Mouse (Mus musculus): ENCODE data around the gene Nsmce4a. TPM values are rescaled to one million over a fixed set of nuclear protein-coding genes. Genes with fewer than 3 reads are reported as not detected.

Nsmce4a gene
- polyA plus RNA-seq, 1 experiment from 2014 or later = 79.4 TPM

GRCm38 (mm10) chr7:130574211-130574991 is 1.5 kb upstream of the Nsmce4a start:
- ATAC-seq (replicated peaks) = 0 out of 2 replicates have a peak, but pooled peaks have one; percentile 42

GRCm38 (mm10) chr7:130573746-130574145 is 828 bp upstream of the Nsmce4a start:
- 93% methylated on average over 10 of the region's 10 CpGs for WGBS
- H3K4me2 ChIP-seq = no peak overlapping the region
- H3K4me1 ChIP-seq = no peaks in the 10 kb centered on the region
- no peaks in the 10 kb centered on the region for H3K27me3 ChIP-seq (replicated peaks)
- H3K36me3 ChIP-seq (replicated peaks) = no peaks in the 10 kb centered on the region
- H3K27ac ChIP-seq = no peak overlapping the region
- ATAC-seq (replicated peaks) = no peak
- H3K4me3 ChIP-seq = no peak overlapping the region
- no peak overlapping the region for H3K9ac ChIP-seq
- no peaks in the 10 kb centered on the region for H3K9me3 ChIP-seq

More at GRCm38 (mm10) chr7:130574211-130574991, 1.5 kb upstream of the Nsmce4a start:
- Histone ChIP-seq H3K4me3 (no peak overlapping the region), H3K36me3 (replicated peaks) (no peaks in the 10 kb centered on the region), H3K9ac (no peak overlapping the region), H3K27me3 (replicated peaks) (no peaks in the 10 kb centered on the region), H3K27ac (no peak overlapping the region), H3K4me1 (no peaks in the 10 kb centered on the region), H3K4me2 (no peak overlapping the region), H3K9me3 (no peaks in the 10 kb centered on the region)
- WGBS = 51% methylated on average over 13 of the region's 13 CpGs

GRCm38 (mm10) chr7:130570472-130570871 is 2.4 kb downstream of the Nsmce4a start:
- 48% methylated on average over 7 of the region's 7 CpGs for WGBS
- Histone ChIP-seq H3K9me3 (no peaks in the 10 kb centered on the region), H3K4me3 (no peak overlapping the region), H3K27ac (no peak overlapping the region), H3K4me1 (no peaks in the 10 kb centered on the region), H3K4me2 (no peak overlapping the region), H3K9ac (no peak overlapping the region), H3K27me3 (replicated peaks) (no peaks in the 10 kb centered on the region), H3K36me3 (replicated peaks) (no peaks in the 10 kb centered on the region)
- no peak for ATAC-seq (replicated peaks)

GRCm38 (mm10) chr7:130568783-130569436 is 4.0 kb downstream of the Nsmce4a start:
- Histone ChIP-seq H3K9ac (no peak overlapping the region), H3K4me1 (no peaks in the 10 kb centered on the region), H3K9me3 (no peaks in the 10 kb centered on the region), H3K4me2 (no peak overlapping the region), H3K27ac (no peak overlapping the region), H3K27me3 (replicated peaks) (no peaks in the 10 kb centered on the region), H3K4me3 (no peak overlapping the region), H3K36me3 (replicated peaks) (no peaks in the 10 kb centered on the region)
- 85% methylated on average over 9 of the region's 9 CpGs for WGBS
- no peak for ATAC-seq (replicated peaks)

GRCm38 (mm10) chr7:130564596-130564995 is 8.3 kb downstream of the Nsmce4a start:
- WGBS = 70% methylated on average over 3 of the region's 3 CpGs
- no peak for ATAC-seq (replicated peaks)
- Histone ChIP-seq H3K4me3 (no peak overlapping the region), H3K9ac (no peak overlapping the region), H3K4me2 (no peak overlapping the region), H3K27ac (no peak overlapping the region), H3K4me1 (no peaks in the 10 kb centered on the region), H3K9me3 (no peaks in the 10 kb centered on the region), H3K27me3 (replicated peaks) (no peaks in the 10 kb centered on the region), H3K36me3 (replicated peaks) (no peaks in the 10 kb centered on the region)

GRCm38 (mm10) chr7:130563880-130564279 is 9.0 kb downstream of the Nsmce4a start:
- Histone ChIP-seq H3K27me3 (replicated peaks) (no peaks in the 10 kb centered on the region), H3K4me1 (no peaks in the 10 kb centered on the region), H3K4me3 (no peak overlapping the region), H3K36me3 (replicated peaks) (no peaks in the 10 kb centered on the region), H3K4me2 (no peak overlapping the region), H3K9me3 (no peaks in the 10 kb centered on the region), H3K27ac (no peak overlapping the region), H3K9ac (no peak overlapping the region)
- WGBS = 62% methylated on average over 4 of the region's 4 CpGs
- no peak for ATAC-seq (replicated peaks)

- no peak overlapping the region for H3K4me2 ChIP-seq
- no peak overlapping the region for H3K9ac ChIP-seq
- H3K36me3 ChIP-seq (replicated peaks) = no peaks in the 10 kb centered on the region
- 88% methylated on average over 4 of the region's 4 CpGs for WGBS
- no peaks in the 10 kb centered on the region for H3K27me3 ChIP-seq (replicated peaks)
- H3K9me3 ChIP-seq = no peaks in the 10 kb centered on the region
- no peak for ATAC-seq (replicated peaks)
- H3K27ac ChIP-seq = no peak overlapping the region
- H3K4me1 ChIP-seq = no peaks in the 10 kb centered on the region
- no peak overlapping the region for H3K4me3 ChIP-seq
These were observed 9.6 kb downstream of the Nsmce4a start for GRCm38 (mm10) chr7:130563276-130563675.

GRCm38 (mm10) chr7:130560933-130561332 is 12.0 kb downstream of the Nsmce4a start:
- no peaks in the 10 kb centered on the region for H3K36me3 ChIP-seq (replicated peaks)
- H3K27me3 ChIP-seq (replicated peaks) = no peaks in the 10 kb centered on the region
- ATAC-seq (replicated peaks) = no peak
- H3K4me1 ChIP-seq = no peaks in the 10 kb centered on the region
- 89% methylated on average over 1 of the region's 1 CpGs for WGBS
- no peak overlapping the region for H3K4me3 ChIP-seq
- no peak overlapping the region for H3K4me2 ChIP-seq
- H3K27ac ChIP-seq = no peak overlapping the region
- H3K9me3 ChIP-seq = no peaks in the 10 kb centered on the region
- no peak overlapping the region for H3K9ac ChIP-seq

- H3K4me1 ChIP-seq = peaks cover 4% of the 10 kb centered on the region; the same call in 1 of the 2 replicates
These were observed 14.3 kb downstream of the Nsmce4a start for GRCm38 (mm10) chr7:130558592-130558991.

GRCm38 (mm10) chr7:130555597-130555996 is 17.3 kb downstream of the Nsmce4a start:
- no peak overlapping the region for H3K4me3 ChIP-seq
- H3K4me2 ChIP-seq = no peak overlapping the region
- H3K27me3 ChIP-seq (replicated peaks) = no peaks in the 10 kb centered on the region
- WGBS = 36% methylated on average over 5 of the region's 5 CpGs
- no peak overlapping the region for H3K9ac ChIP-seq
- peaks cover 4% of the 10 kb centered on the region; the same call in 1 of the 2 replicates for H3K4me1 ChIP-seq
- no peaks in the 10 kb centered on the region for H3K9me3 ChIP-seq
- H3K27ac ChIP-seq = no peak overlapping the region
- H3K36me3 ChIP-seq (replicated peaks) = no peaks in the 10 kb centered on the region
- no peak for ATAC-seq (replicated peaks)

More at GRCm38 (mm10) chr7:130558592-130558991, 14.3 kb downstream of the Nsmce4a start:
- 69% methylated on average over 4 of the region's 4 CpGs for WGBS
- Histone ChIP-seq H3K4me2 (no peak overlapping the region), H3K9me3 (no peaks in the 10 kb centered on the region), H3K4me3 (no peak overlapping the region), H3K27me3 (replicated peaks) (no peaks in the 10 kb centered on the region), H3K36me3 (replicated peaks) (no peaks in the 10 kb centered on the region), H3K27ac (no peak overlapping the region), H3K9ac (no peak overlapping the region)
- ATAC-seq (replicated peaks) = no peak

- Histone ChIP-seq H3K27ac (no peak overlapping the region), H3K4me2 (no peak overlapping the region), H3K4me3 (no peak overlapping the region), H3K4me1 (peaks cover 4% of the 10 kb centered on the region; the same call in 1 of the 2 replicates), H3K36me3 (replicated peaks) (no peaks in the 10 kb centered on the region), H3K27me3 (replicated peaks) (no peaks in the 10 kb centered on the region), H3K9ac (no peak overlapping the region), H3K9me3 (no peaks in the 10 kb centered on the region)
- WGBS = 65% methylated on average over 4 of the region's 4 CpGs
- no peak for ATAC-seq (replicated peaks)
These were observed 19.6 kb downstream of the Nsmce4a start for GRCm38 (mm10) chr7:130553321-130553720.

GRCm38 (mm10) chr7:130552780-130553179 is 20.1 kb downstream of the Nsmce4a start:
- no peak overlapping the region for H3K27ac ChIP-seq
- no peaks in the 10 kb centered on the region for H3K27me3 ChIP-seq (replicated peaks)
- ATAC-seq (replicated peaks) = no peak
- peaks cover 4% of the 10 kb centered on the region; the same call in 1 of the 2 replicates for H3K4me1 ChIP-seq
- WGBS = 60% methylated on average over 5 of the region's 5 CpGs
- H3K9ac ChIP-seq = no peak overlapping the region
- H3K4me3 ChIP-seq = no peak overlapping the region
- no peaks in the 10 kb centered on the region for H3K36me3 ChIP-seq (replicated peaks)
- H3K4me2 ChIP-seq = no peak overlapping the region
- no peaks in the 10 kb centered on the region for H3K9me3 ChIP-seq

All from midbrain, embryonic 15.5 days (tissue).